ENCODE assay signal across 9 mouse cellular contexts in genomic region chr4:62669094-62670071, GRCm38 (mm10).
DNase-seq lines count a peak whose midpoint lies in the region; ATAC-seq lines count a peak whose summit lies in the region.
"Had no signal": no experiment of that assay in that cellular context is flagged by ENCODE, and none has a peak within 500 bp of the region (broad histone marks: within the 10 kb centered on the region; RNA-seq: fewer than 3 reads in every experiment).

No protein-coding gene starts in this region.

- H3K4me3 ChIP-seq in forebrain, embryonic 14.5 days (ENCODE audit: low read depth, low read length) = no peak overlapping the region
- H3K4me3 ChIP-seq: midbrain, embryonic 12.5 days had no signal

- H3K9ac ChIP-seq in forebrain, embryonic 14.5 days (ENCODE audit: low read length) = no peak overlapping the region
- H3K9ac ChIP-seq: midbrain, embryonic 12.5 days had no signal

- no peaks in the 10 kb centered on the region for H3K36me3 ChIP-seq in forebrain, embryonic 14.5 days (ENCODE audit: control insufficient read depth, insufficient read depth, low read length)
- H3K36me3 ChIP-seq: midbrain, embryonic 12.5 days had no signal

- 88% methylated on average over 13 of the region's 13 CpGs for WGBS in forebrain, embryonic 14.5 days

- H3K27ac ChIP-seq in forebrain, embryonic 14.5 days (ENCODE audit: low read depth, low read length) = no peak overlapping the region
- H3K27ac ChIP-seq: midbrain, embryonic 12.5 days had no signal

- ATAC-seq in forebrain, embryonic 14.5 days = no peak

- H3K27me3 ChIP-seq in forebrain, embryonic 14.5 days (replicated peaks; ENCODE audit: control insufficient read depth, insufficient read depth, low read length) = 0 out of 2 replicates have a peak, but pooled peaks cover 3% of the 10 kb centered on the region

- no peaks in the 10 kb centered on the region for H3K9me3 ChIP-seq in forebrain, embryonic 14.5 days (replicated peaks; ENCODE audit: control insufficient read depth, low read length)
- H3K9me3 ChIP-seq: midbrain, embryonic 12.5 days had no signal

- no peak overlapping the region for H3K4me2 ChIP-seq in forebrain, embryonic 14.5 days (ENCODE audit: low read length)
- H3K4me2 ChIP-seq: midbrain, embryonic 12.5 days had no signal

- H3K4me1 ChIP-seq in forebrain, embryonic 14.5 days (ENCODE audit: control insufficient read depth, insufficient read depth, low read length) = no peaks in the 10 kb centered on the region

- DNase-seq in ovary, adult 18-20 months (ENCODE audit: low spot score) = peak; percentile 49
- no peak for DNase-seq in ovary, postnatal 10 days (ENCODE audit: low spot score)
- DNase-seq in heart, adult 8-10 months (ENCODE audit: low spot score) = peak; percentile 45
- DNase-seq in kidney, postnatal 14 days = peak; percentile 69
- DNase-seq in thymus, postnatal 25 days = no peak
- DNase-seq in forebrain, embryonic 14.5 days (ENCODE audit: low spot score) = no peak
- no peak for DNase-seq in layer of hippocampus, adult 18-20 months (ENCODE audit: low spot score in 2 of 2)
- DNase-seq in embryo, embryonic 10 days (ENCODE audit: low spot score) = no peak

Comparison
In these comparisons a context has a peak if more than half of its experiments do, and no peak if none do; other contexts are left out.
1. DNase-seq: peak in ovary, adult 18-20 months (single experiment), heart, adult 8-10 months (single experiment) and kidney, postnatal 14 days (single experiment); none in ovary, postnatal 10 days (single experiment), thymus, postnatal 25 days (single experiment), forebrain, embryonic 14.5 days (single experiment), layer of hippocampus, adult 18-20 months (0 of 2) and embryo, embryonic 10 days (single experiment).